Mouse (Mus musculus): ENCODE results near the gene Slc12a7. TPM values are rescaled to one million over a fixed set of nuclear protein-coding genes. Genes with fewer than 3 reads are reported as not detected.
A peak's percentile ranks its signal among the peaks of the same experiment; 100 is the strongest.
"Not testable (repeated sequence)": the region's sequence is repeated elsewhere in the genome, so short reads cannot be mapped to it uniquely, and the experiment has no call there.

The Slc12a7 gene
- polyA plus RNA-seq, 1 experiment from 2014 or later, result 25.3 TPM

DNA sequence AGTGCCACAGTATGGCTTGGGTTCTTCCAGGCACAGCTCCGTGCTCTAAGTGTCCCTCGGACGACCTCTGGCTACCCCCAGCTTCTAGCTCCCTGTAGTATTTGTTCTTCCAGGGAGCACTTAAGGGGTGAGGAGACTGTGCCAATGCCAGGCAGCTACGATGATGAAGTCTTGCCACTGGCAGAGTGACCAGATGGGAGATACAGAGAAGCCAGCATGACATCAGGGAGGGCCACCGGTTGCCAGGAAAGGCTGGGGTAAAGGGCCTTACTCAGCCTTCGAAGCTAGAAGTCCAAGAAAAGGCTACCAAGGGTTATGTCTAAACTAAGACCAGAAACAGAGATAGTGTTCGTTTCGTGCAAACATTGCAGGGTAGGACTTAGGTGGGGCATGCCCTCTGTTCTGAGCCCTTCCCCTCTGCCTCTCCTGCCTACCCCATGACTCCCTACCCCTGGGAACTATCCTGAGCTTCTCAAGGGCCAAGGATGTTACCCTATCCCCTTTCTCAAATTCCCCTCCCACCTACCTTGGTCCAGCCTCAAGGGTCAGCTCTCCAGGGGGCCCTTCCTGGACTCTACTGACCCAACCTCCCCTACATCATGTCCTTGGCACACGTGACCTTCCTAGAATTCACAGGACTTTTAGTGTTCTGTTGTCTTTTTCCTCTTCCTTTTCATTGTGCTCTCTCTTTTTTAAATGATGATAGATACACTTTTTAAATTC lies 31.6 kb upstream of the Slc12a7 start:
- H3K27me3 ChIP-seq (replicated peaks), result no peaks in the 10 kb centered on the region
- H3K4me2 ChIP-seq (replicated peaks), result peak overlapping the region; percentile 30; the same call in 1 of the 2 replicates
- H3K27ac ChIP-seq, result no peak overlapping the region
- no peak for ATAC-seq
- no peaks in the 10 kb centered on the region; the same call in 1 of the 2 replicates for H3K4me1 ChIP-seq (replicated peaks)
- no peaks in the 10 kb centered on the region for H3K36me3 ChIP-seq
- 73% methylated on average over 9 of the region's 9 CpGs for WGBS
- no peak overlapping the region for H3K4me3 ChIP-seq (replicated peaks)
- no peak overlapping the region; the same call in 1 of the 2 replicates for H3K9ac ChIP-seq
- H3K9me3 ChIP-seq, result no peaks in the 10 kb centered on the region

DNA sequence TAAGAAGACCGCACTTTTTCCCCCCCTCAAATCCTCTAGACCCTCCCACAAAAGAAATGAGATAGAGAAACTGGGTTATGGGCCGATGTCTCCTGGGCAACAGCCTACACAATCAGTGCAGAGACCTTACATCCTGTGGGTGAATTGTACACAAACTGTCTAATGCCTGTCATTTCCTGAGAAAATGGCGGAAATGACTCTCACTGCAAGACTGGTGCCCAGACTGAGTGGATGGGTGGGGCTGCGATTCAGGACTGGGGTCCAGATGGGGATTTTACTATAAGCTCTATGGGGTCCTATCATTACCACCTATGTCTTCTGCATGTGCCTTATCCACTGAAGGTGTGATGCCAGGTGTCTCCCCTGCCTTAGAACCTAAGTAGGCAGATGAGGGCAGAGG lies 30.1 kb upstream of the Slc12a7 start:
- no peak overlapping the region for H3K4me2 ChIP-seq (replicated peaks)
- WGBS, result 70% methylated on average over 4 of the region's 4 CpGs
- H3K36me3 ChIP-seq, result no peaks in the 10 kb centered on the region
- no peaks in the 10 kb centered on the region for H3K9me3 ChIP-seq
- no peaks in the 10 kb centered on the region for H3K27me3 ChIP-seq (replicated peaks)
- no peak overlapping the region for H3K27ac ChIP-seq
- no peaks in the 10 kb centered on the region; the same call in 1 of the 2 replicates for H3K4me1 ChIP-seq (replicated peaks)
- H3K9ac ChIP-seq, result no peak overlapping the region
- no peak overlapping the region for H3K4me3 ChIP-seq (replicated peaks)
- no peak for ATAC-seq

- not testable (repeated sequence) for ATAC-seq; H3K9ac ChIP-seq; H3K9me3 ChIP-seq; H3K27me3 ChIP-seq (replicated peaks); H3K36me3 ChIP-seq; H3K27ac ChIP-seq; H3K4me2 ChIP-seq (replicated peaks); H3K4me1 ChIP-seq (replicated peaks); H3K4me3 ChIP-seq (replicated peaks)
- 55% methylated on average over 4 of the region's 4 CpGs for WGBS
Observed at GRCm38 (mm10) chr13:73703486-73703885, 29.4 kb upstream of the Slc12a7 start.

DNA sequence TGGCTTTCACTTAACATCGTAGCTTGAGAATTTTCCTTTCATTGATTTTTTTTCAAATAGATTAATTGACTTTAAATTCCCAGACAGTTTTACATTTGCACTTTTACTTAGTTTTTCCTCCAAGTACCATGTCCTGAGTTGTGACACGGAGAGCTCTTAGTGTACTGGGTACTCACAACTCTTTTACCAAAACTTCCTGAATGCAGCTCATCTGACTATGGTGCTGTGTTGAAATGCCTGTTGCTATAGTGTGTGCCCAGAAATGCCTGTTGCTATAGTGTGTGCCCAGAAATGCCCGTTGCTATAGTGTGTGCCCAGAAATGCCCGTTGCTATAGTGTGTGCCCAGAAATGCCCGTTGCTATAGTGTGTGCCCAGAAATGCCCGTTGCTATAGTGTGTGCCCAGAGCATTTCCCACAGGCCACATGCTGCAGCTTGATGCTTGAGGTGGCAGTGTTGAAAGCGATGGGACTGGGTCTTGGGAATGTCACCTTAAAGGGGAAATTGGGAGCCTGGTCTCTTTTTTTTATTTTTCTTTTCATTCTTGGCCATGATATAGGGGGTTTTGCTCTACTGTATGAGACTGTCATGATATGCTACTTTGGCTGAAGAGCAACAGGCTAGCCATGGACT lies 28.1 kb upstream of the Slc12a7 start, which contains the start of gene Slc6a19:
Gene Slc6a19 (minus strand): TSS at position 172 of the 632 bp plus-strand sequence.
- H3K36me3 ChIP-seq, result no peaks in the 10 kb centered on the region
- H3K27me3 ChIP-seq (replicated peaks), result no peaks in the 10 kb centered on the region
- H3K9ac ChIP-seq, result no peak within 1 kb of the TSS
- no peak within 1 kb of the TSS for H3K4me3 ChIP-seq (replicated peaks)
- no peak within 1 kb of the TSS for H3K4me2 ChIP-seq (replicated peaks)
- WGBS, result 85% methylated on average over 7 of the region's 7 CpGs
- H3K27ac ChIP-seq, result no peak within 1 kb of the TSS
- no peaks in the 10 kb centered on the region; the same call in 1 of the 2 replicates for H3K4me1 ChIP-seq (replicated peaks)
- no peak for ATAC-seq
- no peaks in the 10 kb centered on the region for H3K9me3 ChIP-seq

DNA sequence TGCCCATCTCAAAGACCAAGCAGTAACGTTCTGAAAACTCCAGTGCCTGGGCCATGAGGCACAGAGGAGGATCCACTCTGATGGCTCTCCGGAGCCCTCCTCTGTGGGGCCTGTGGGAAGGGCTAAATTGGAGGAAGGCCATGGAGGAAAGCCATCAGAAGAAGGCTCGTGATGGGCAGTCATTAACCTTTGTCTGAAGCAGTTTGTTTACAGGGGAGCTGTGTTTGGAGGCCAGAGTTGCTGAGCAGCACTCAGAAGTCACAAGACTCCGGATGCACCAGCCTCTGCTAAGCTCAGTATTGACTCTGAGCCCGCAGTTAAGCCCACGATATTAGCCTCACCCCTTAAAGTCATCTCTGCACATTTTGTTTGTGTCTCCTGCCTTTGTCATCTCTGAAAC lies 23.4 kb upstream of the Slc12a7 start:
- Histone ChIP-seq H3K9me3 (no peaks in the 10 kb centered on the region), H3K4me3 (replicated peaks) (no peak overlapping the region), H3K4me2 (replicated peaks) (no peak overlapping the region), H3K9ac (no peak overlapping the region), H3K27me3 (replicated peaks) (no peaks in the 10 kb centered on the region), H3K27ac (no peak overlapping the region), H3K4me1 (replicated peaks) (no peaks in the 10 kb centered on the region), H3K36me3 (no peaks in the 10 kb centered on the region)
- WGBS, result 31% methylated on average over 6 of the region's 6 CpGs
- no peak for ATAC-seq

GRCm38 (mm10) chr13:73711221-73711620 lies 21.7 kb upstream of the Slc12a7 start:
- no peak overlapping the region for H3K4me3 ChIP-seq (replicated peaks)

DNA sequence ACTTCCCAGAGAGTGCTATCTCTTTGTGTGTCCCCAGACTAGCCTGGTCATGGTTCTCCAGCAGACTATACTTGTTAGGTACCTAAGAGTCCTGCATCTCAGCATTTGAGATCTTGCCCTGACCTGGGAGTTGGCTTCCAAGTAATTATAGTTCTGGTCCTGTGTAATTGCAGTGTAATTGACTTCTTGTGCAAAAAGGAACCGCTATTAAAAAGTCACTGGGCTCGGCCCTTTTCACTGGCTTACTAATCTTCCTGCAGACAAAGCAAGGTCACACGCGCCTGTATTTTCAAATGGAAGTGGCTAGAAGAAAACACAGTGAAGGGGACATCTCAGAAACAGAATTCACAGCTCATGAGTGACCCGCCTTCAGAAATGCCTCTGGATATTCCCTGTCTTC lies 21.1 kb upstream of the Slc12a7 start:
- no peak for ATAC-seq
- Histone ChIP-seq H3K27me3 (replicated peaks) (no peaks in the 10 kb centered on the region), H3K4me2 (replicated peaks) (no peak overlapping the region), H3K9me3 (no peaks in the 10 kb centered on the region), H3K27ac (no peak overlapping the region), H3K9ac (no peak overlapping the region), H3K4me1 (replicated peaks) (no peaks in the 10 kb centered on the region), H3K4me3 (replicated peaks) (no peak overlapping the region), H3K36me3 (no peaks in the 10 kb centered on the region)
- 82% methylated on average over 5 of the region's 5 CpGs for WGBS

More at GRCm38 (mm10) chr13:73711221-73711620, 21.7 kb upstream of the Slc12a7 start:
- ATAC-seq, result no peak
- 81% methylated on average over 5 of the region's 5 CpGs for WGBS
- Histone ChIP-seq H3K4me1 (replicated peaks) (no peaks in the 10 kb centered on the region), H3K9me3 (no peaks in the 10 kb centered on the region), H3K36me3 (no peaks in the 10 kb centered on the region), H3K9ac (no peak overlapping the region), H3K27me3 (replicated peaks) (no peaks in the 10 kb centered on the region), H3K27ac (no peak overlapping the region), H3K4me2 (replicated peaks) (no peak overlapping the region)

- Histone ChIP-seq H3K27ac (no peak overlapping the region), H3K4me2 (replicated peaks) (no peak overlapping the region), H3K9ac (no peak overlapping the region), H3K27me3 (replicated peaks) (no peaks in the 10 kb centered on the region), H3K4me1 (replicated peaks) (no peaks in the 10 kb centered on the region), H3K9me3 (no peaks in the 10 kb centered on the region), H3K36me3 (no peaks in the 10 kb centered on the region), H3K4me3 (replicated peaks) (no peak overlapping the region)
- WGBS, result 77% methylated on average over 3 of the region's 3 CpGs
- peak; percentile 60 for ATAC-seq
Observed at GRCm38 (mm10) chr13:73712228-73712627, 20.7 kb upstream of the Slc12a7 start.

DNA sequence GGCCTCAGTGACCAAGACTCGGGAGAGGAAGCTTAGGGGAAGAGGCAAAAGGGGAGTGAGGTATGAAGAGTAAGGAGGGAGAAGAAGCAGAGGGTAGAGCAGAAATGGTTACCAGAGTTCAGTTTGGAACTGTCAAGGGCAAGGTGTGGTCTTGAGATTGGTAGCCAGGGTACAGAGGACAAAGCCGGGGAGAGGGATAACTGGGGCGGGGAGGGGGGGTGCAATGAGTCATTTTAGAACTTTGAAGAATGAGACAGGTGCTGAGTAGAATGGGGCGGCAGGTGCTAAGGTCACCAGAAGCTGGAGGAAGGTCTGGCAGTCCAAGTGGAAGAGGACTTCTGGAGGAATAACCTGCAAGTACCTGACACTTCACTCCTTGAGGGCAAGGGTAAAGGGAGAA lies 19.7 kb upstream of the Slc12a7 start:
- peak; percentile 62 for ATAC-seq
- Histone ChIP-seq H3K27ac (no peak overlapping the region), H3K4me3 (replicated peaks) (no peak overlapping the region), H3K4me2 (replicated peaks) (no peak overlapping the region), H3K4me1 (replicated peaks) (no peaks in the 10 kb centered on the region), H3K9me3 (no peaks in the 10 kb centered on the region), H3K36me3 (no peaks in the 10 kb centered on the region), H3K27me3 (replicated peaks) (no peaks in the 10 kb centered on the region), H3K9ac (no peak overlapping the region)
- WGBS, result 65% methylated on average over 4 of the region's 4 CpGs

DNA sequence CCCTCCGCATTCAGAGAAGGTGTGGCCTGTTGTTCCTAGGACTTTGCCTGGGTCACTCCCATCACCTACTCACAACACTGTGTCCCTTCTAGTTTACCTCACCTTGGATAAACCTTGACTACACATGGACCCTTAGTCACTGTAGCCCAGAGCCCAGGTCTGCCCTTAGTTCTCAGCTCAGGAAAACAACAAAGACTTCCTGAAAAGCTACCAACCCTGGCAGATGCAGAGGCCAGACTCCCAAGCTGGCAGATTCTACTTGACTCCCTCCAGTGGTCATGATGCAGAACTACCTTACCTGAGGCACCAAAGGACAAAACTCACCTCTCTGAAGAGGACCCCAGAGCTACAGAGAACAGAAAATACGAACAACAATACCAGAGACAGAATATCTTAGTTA lies 18.9 kb upstream of the Slc12a7 start:
- Histone ChIP-seq H3K27ac (no peak overlapping the region), H3K4me1 (replicated peaks) (no peaks in the 10 kb centered on the region), H3K36me3 (no peaks in the 10 kb centered on the region), H3K9me3 (no peaks in the 10 kb centered on the region), H3K9ac (no peak overlapping the region), H3K27me3 (replicated peaks) (no peaks in the 10 kb centered on the region), H3K4me3 (replicated peaks) (no peak overlapping the region), H3K4me2 (replicated peaks) (no peak overlapping the region)
- peak; percentile 55 for ATAC-seq
- 51% methylated on average over 2 of the region's 2 CpGs for WGBS

DNA sequence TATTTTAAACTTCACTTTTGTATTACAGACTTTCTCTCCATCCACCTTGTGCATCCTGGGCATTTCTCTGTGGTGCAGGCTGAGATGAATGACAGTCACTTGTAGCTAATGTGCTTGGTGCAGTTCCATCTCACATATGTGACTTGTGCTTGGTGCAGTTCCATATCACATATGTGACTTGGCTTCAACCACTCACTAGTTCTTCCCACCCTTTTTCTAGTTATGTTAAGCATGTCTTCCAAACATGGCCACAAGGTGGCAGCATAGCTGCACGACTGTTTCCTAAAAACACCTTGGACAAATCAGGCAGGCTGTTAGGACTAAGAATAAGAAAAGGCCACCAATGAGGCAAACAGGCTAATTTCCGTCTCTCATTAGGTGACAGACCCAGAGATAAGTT lies 14.7 kb upstream of the Slc12a7 start:
- H3K9me3 ChIP-seq, result no peaks in the 10 kb centered on the region
- H3K4me1 ChIP-seq (replicated peaks), result no peaks in the 10 kb centered on the region
- H3K36me3 ChIP-seq, result no peaks in the 10 kb centered on the region
- peak; percentile 56; the same call in 1 of the 2 replicates for ATAC-seq
- no peaks in the 10 kb centered on the region for H3K27me3 ChIP-seq (replicated peaks)
- H3K27ac ChIP-seq, result no peak overlapping the region
- no peak overlapping the region for H3K4me2 ChIP-seq (replicated peaks)
- no peak overlapping the region for H3K9ac ChIP-seq
- H3K4me3 ChIP-seq (replicated peaks), result no peak overlapping the region
- WGBS, result 4% methylated on average over 2 of the region's 2 CpGs

DNA sequence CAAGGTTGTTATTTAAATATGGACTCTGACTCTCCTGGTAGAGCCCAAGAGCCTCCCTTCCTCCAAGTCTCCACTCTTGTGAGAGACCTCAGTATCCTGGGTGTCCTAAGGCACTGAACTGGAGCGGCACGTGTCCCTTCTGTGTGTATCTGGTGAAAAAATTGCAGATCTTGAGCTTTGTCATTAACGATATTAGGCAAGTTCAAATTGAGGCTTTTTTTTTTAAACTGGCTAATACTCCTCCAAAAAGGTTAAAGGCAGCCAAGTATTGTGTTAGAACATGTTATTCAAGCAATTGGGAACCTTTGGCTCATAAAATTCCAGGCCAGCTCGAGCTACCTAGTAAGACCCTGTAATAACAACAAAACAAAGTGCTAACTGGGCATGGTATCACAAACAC lies 12.7 kb upstream of the Slc12a7 start:
- Histone ChIP-seq H3K27ac (no peak overlapping the region), H3K4me2 (replicated peaks) (no peak overlapping the region), H3K4me3 (replicated peaks) (no peak overlapping the region), H3K36me3 (no peaks in the 10 kb centered on the region), H3K27me3 (replicated peaks) (no peaks in the 10 kb centered on the region), H3K9me3 (no peaks in the 10 kb centered on the region), H3K4me1 (replicated peaks) (no peaks in the 10 kb centered on the region), H3K9ac (no peak overlapping the region)
- WGBS, result 83% methylated on average over 4 of the region's 4 CpGs
- ATAC-seq, result no peak
